Mouse (Mus musculus) gastrocnemius, adult 8-10 months (tissue): ENCODE results near the gene Lin28a. TPM values are rescaled to one million over a fixed set of nuclear protein-coding genes. Genes with fewer than 3 reads are reported as not detected.
"Not testable (repeated sequence)": the region's sequence is repeated elsewhere in the genome, so short reads cannot be mapped to it uniquely, and the experiment has no call there.

Experiments
- DNase-seq, 2 experiments: peaks; one replicate each; pipeline ENCODE4 v3.0.0; 2022; ENCODE audit warnings: low spot score in 2 of 2
- total RNA-seq, 4 experiments: library from RNA; stranded (reverse); gene quantifications; 2 replicates each; pipeline ENCODE4 v1.2.4; 2022

Gene Lin28a
- total RNA-seq, 4 experiments from 2014 or later: 0.39 to 0.96 (median 0.60) TPM

DNA sequence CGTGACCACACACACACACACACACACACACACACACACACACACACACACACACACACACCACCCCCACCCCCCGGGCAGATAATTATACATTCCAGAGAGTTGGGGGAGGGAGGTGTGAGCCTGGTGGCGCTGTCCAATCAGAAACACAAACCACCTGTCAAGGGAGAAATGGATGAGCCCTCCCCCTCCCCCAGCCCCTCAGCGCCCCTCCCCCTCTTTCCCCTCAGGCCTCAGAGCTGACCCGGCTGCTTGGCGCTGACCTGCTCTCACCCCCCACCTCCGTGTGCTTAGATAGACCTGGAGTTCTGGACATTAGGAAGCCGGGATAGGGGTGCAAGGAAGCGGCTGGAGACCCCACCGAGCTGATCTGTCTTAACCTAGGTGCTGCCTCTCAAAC is 569 bp upstream of the Lin28a start:
- no peak for DNase-seq

GRCm38 (mm10) chr4:134018038-134018778 is 433 bp downstream of the Lin28a start:
- no peak for DNase-seq

DNA sequence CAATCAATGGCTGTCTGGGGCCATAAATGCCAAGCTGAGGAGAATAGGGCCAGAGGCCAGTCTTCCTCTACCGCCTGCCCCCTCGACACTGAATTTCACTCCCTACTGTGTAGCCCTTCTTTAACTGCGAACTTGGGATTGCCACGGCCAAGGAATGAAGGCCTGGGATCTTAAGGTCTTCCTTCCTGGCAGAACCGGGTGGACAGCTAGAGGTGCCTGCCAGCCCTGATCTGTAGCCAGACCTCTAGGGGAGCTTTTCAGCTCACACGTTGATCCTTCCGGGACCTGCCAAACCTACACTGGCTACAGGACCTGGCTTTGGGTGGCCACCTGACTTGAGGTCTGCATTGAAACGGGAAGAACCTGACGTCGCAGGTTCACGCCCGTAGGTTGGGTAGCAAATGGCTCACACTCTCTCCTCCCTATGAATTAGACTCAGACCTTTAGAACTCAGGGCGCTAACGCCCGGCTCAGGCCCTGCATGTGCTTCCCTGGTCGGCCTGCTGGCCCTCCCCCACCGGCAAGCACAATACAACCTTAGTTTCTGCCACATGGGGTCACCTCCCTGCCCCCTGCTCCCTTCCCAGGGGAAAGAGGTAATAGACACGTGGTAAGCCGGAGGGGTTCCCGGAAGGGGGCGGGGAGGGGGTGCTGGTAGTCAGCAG is 1.3 kb downstream of the Lin28a start:
- DNase-seq: no peak

DNA sequence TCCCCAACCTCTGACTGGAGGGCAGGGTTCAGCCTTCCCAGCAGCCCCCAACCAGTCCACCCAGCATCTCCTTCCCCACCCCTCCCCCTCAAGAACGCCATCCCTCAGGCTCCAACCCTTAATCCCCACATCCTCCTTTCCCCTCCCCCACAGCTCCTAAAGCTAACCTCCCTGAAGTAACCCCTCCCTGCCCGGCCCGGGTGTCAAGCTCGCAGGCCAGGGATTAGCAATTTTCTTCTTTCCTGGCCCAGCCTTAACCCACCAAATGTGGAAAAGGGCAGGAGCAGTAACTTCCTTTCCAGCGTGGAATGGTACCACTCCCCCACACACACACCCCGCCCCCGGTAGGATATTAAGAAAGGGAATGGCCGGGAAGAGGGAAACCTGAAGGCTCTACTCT is 1.9 kb downstream of the Lin28a start:
- no peak for DNase-seq

- DNase-seq: no peak
These were observed 2.4 kb downstream of the Lin28a start for GRCm38 (mm10) chr4:134016208-134016607.

- DNase-seq: peak; percentile 48 to 64
These were observed 5.6 kb downstream of the Lin28a start for GRCm38 (mm10) chr4:134012858-134013528.

- DNase-seq: no peak
These were observed 6.9 kb downstream of the Lin28a start for GRCm38 (mm10) chr4:134011450-134012414.

- no peak for DNase-seq
These were observed 8.9 kb downstream of the Lin28a start for GRCm38 (mm10) chr4:134009709-134010108.

- DNase-seq: no peak
These were observed 11.8 kb downstream of the Lin28a start for GRCm38 (mm10) chr4:134006845-134007244.

DNA sequence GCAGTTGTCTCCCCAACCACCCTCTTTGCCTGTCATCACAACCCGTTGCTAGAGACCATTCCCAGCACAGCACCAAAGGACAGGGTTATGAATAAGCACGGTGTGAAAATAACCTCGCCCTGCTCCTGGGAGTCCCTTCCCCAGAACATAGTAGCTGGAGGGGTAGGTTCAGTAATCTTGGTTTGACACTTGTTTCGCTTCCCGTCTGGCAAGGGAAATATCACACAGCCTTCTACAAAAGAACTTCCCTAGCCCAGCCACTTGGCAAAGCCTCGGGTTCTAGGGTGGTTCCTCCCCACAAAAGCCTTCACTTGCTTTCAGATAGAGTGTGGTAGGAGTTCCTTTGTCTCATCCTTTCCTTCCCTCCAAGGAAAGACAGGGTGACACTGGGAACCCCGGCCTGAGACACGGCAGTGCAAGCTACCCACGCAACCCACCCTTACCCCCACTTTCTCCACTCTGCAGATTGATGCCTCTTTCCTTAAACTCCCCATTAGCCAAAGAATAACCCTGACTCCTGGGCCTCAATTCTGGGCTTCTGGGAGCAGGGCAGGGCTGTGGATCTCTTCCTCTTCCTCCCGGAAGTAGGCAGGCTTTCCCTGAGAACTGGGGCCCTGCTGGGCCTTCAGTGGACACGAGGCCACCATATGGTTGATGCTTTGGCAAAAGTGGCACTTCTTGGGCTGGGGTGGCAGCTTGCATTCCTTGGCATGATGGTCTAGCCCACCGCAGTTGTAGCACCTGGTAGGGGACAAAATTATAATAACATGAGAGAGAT is 12.9 kb downstream of the Lin28a start:
- no peak for DNase-seq

GRCm38 (mm10) chr4:134002903-134003302 is 15.7 kb downstream of the Lin28a start:
- DNase-seq: no peak

DNA sequence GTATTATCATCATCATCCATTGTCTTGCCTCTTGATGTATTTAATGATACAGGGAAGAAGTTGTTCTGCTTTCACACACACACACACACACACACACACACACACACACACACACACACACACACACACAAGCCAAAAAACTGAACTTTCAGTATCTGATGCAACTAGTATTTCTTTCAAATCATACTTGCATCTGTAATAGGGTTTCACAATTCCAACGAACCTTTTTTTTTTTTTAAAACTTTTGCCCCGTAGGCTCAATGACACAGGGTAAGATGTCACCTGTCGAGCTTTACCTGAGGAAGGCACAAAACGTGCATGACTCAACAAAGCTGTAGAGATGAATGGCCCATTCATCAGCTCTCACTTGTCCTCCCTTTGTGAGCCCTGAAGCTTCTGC is 16.4 kb downstream of the Lin28a start:
- DNase-seq: no peak

GRCm38 (mm10) chr4:134001710-134002109 is 16.9 kb downstream of the Lin28a start:
- DNase-seq: no peak

DNA sequence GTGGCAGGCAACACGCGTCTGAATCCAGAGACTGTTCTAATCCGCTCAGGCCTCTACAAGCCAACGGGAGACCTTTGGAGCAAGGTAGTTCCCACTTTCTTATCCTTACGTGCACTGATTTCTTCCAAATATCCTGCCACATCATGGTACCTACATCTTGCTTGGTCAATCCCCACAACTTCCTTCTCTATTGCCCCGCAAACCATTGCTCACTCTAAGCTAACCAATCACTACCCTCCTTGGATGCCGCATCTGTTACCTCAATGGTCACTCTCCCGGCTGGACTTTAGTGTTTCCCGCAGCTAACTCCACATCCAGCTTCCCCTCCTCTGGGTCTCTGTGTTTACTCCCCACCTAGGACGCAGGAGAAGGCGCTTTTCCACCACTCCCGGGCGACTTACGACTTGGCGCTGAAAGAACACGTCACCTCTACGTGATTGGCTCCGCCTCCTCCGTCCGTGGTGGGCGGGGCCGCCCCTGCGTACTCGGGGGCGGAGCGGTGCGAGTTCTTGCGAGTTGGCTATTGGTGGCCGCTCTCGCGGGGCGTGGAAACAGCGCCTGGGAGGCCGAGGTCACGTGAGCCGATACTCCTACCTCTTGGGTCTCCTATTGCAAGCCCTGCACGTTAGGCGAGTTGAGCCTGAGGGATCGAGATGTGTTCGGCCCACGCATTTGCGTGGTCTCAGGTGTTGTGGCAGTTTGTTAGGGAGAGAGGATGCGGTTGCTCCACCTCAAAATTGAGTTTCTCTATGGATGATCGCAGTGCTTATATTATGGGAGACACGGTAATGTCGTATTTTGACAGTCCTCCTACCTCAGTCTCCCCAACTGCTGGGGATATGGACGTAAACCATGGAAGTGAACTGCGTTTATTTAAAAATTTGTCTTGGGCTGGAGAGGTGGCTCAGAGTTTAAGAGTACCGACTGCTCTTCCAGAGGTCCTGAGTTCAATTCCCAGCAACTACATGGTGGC is 17.9 kb downstream of the Lin28a start, which contains the start of gene Dhdds:
Gene Dhdds, minus strand, starts transcription at position 453 of the 973 bp plus-strand sequence.
- peak; percentile 92 to 95 for DNase-seq

DNA sequence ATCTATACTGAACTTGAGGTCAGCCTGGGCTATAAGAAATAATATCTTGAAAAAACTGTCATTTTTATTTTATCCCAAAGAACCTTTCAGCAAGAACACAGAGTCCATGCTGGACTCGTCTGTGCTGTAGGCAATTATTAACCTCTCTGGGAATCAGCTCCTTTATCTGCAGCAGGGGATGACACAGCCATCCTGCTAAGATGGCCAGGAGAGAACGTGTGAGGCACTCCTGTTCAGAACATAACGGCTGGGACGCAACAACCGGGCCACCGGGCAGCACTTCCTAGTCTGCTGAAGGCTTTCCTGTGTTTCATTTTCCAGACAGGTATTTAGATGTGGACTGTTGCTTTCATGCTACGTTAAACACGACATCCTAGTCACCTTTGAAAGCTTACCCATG is 23.9 kb downstream of the Lin28a start:
- no peak for DNase-seq

DNA sequence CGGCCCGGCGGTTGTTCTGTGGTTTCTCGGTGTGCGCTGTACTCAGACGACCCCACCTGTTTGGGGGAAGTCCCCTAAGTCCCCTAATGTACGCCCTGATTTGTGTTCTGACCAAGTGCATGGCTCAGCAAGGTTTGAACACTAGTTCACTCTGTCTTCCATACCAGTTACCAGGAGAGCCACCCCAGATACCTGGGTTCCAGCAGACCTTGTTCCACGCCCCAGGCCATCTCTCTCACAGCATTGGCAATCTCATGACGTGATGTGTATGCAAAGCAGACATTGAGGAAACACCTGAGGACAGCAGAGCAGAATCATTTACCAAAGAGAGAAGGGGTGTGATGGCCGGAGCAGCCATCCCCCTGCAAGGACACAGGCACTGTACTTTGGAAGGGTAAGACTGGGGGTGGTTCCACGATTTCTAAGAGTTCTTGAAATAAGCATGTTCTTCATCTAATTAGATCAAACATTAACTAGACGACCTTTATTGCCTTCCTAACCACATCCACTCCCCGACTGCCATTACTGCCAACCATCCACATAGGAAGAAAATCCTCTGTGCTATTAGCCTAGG is 27.5 kb downstream of the Lin28a start:
- DNase-seq: no peak

- DNase-seq: no peak
These were observed 28.6 kb downstream of the Lin28a start for GRCm38 (mm10) chr4:133990035-133990434.

DNA sequence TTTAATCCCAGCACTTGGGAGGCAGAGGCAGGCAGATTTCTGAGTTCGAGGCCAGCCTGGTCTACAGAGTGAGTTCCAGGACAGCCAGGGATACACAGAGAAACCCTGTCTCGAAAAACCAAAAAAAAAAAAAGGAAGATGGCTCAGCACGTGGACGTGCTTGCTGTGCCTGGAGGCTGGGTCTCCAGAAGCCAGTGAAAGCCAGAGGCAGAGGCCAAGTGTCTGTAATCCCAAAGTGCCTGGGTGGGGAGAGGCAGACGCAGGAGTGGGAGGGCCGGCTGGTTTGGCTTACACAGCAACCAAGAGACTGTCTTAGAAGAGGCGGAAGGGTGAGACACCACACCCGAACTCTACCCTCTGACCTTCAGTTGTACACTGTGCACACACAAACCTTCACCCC is 30.4 kb downstream of the Lin28a start:
- DNase-seq: not testable (repeated sequence)

- DNase-seq: no peak
These were observed 35.7 kb downstream of the Lin28a start for GRCm38 (mm10) chr4:133982936-133983335.
